Mouse (Mus musculus) embryonic facial prominence, embryonic 13.5 days (tissue): ENCODE measurements around the gene Slc15a2. TPM values are rescaled to one million over a fixed set of nuclear protein-coding genes. Genes with fewer than 3 reads are reported as not detected.
A peak's percentile ranks its signal among the peaks of the same experiment; 100 is the strongest.

Experiments
- ATAC-seq: fragments of 200-750 bp; cut with Nextera tagmentation; 2 replicates; pipeline ENCODE4 v1.8.0; 2017; ENCODE audit warnings: low read depth; ENCODE audit not compliant: insufficient number of reproducible peaks, insufficient read depth, low FRiP score, low TSS enrichment
- H3K27ac ChIP-seq: fragments of 300-500 bp; sonication (generic); 2 replicates; pipeline ENCODE4 v1.5.1; 2015; ENCODE audit warnings: moderate library complexity, mild to moderate bottlenecking, inconsistent platforms
- H3K27me3 ChIP-seq: fragments of 300-500 bp; sonication (generic); 2 replicates; pipeline ENCODE4 v1.6.1; 2015; ENCODE audit warnings: mild to moderate bottlenecking, inconsistent platforms
- H3K36me3 ChIP-seq: fragments of 300-500 bp; sonication (generic); 2 replicates; pipeline ENCODE4 v1.6.1; 2015; ENCODE audit warnings: mild to moderate bottlenecking, inconsistent platforms
- H3K4me1 ChIP-seq: fragments of 300-500 bp; sonication (generic); 2 replicates; pipeline ENCODE4 v1.6.1; 2015; ENCODE audit warnings: inconsistent platforms
- H3K4me2 ChIP-seq: fragments of 300-500 bp; sonication (generic); 2 replicates; pipeline ENCODE4 v1.6.1; 2015; ENCODE audit warnings: moderate library complexity, mild to moderate bottlenecking, inconsistent platforms
- H3K4me3 ChIP-seq: fragments of 300-500 bp; sonication (generic); 2 replicates; pipeline ENCODE4 v1.5.1; 2015; ENCODE audit warnings: mild to moderate bottlenecking, inconsistent platforms
- H3K9ac ChIP-seq: fragments of 300-500 bp; sonication (generic); 2 replicates; pipeline ENCODE4 v1.6.1; 2015; ENCODE audit warnings: mild to moderate bottlenecking, inconsistent platforms
- H3K9me3 ChIP-seq: fragments of 300-500 bp; sonication (generic); 2 replicates; pipeline ENCODE4 v1.6.1; 2016; ENCODE audit warnings: inconsistent platforms
- WGBS: fragments of 180-500 bp; shearing (Covaris S2); methylation state at CpG from one replicate; pipeline ENCODE4 v1.1.7; 2015; ENCODE audit warnings: mixed read lengths; 5-methylcytosine and 5-hydroxymethylcytosine counted together
- polyA plus RNA-seq: library from polyadenylated mRNA; unstranded; fragments of >200 nt; fragmentation: Nextera tagmentation; extraction: Ambion mirVana; gene quantifications from 2 replicates; pipeline ENCODE4 v1.2.1, GENCODE M21; 2015

Gene Slc15a2
- 5.2 and 9.6 TPM in 2 replicates for polyA plus RNA-seq

- Histone ChIP-seq H3K4me1 (no peaks in the 10 kb centered on the region), H3K27me3 (no peaks in the 10 kb centered on the region), H3K9me3 (no peaks in the 10 kb centered on the region), H3K4me2 (peak within 1 kb of the TSS; percentile 29), H3K9ac (no peak within 1 kb of the TSS), H3K36me3 (no peaks in the 10 kb centered on the region), H3K4me3 (0 out of 2 replicates have a peak within 1 kb of the TSS, but pooled peaks have one; percentile 9), H3K27ac (no peak within 1 kb of the TSS)
- ATAC-seq: no peak
- 59% methylated on average over 10 of the region's 10 CpGs for WGBS
Measured at GRCm38 (mm10) chr16:36784594-36785313, at the start of gene Slc15a2. Slc15a2 (minus strand) TSS chr16:36784962.

GRCm38 (mm10) chr16:36828820-36829219, 44.1 kb upstream of the Slc15a2 start:
- Histone ChIP-seq H3K9ac (peak overlapping the region; percentile 92), H3K36me3 (no peaks in the 10 kb centered on the region; the same call in 1 of the 2 replicates), H3K27me3 (no peaks in the 10 kb centered on the region), H3K27ac (no peak overlapping the region), H3K4me2 (peak overlapping the region; percentile 77), H3K4me3 (peak overlapping the region; percentile 91), H3K4me1 (peaks cover 8% of the 10 kb centered on the region), H3K9me3 (no peaks in the 10 kb centered on the region)
- WGBS: 5% methylated on average over 11 of the region's 11 CpGs
- 0 out of 2 replicates have a peak, but pooled peaks have one; percentile 18 for ATAC-seq

DNA sequence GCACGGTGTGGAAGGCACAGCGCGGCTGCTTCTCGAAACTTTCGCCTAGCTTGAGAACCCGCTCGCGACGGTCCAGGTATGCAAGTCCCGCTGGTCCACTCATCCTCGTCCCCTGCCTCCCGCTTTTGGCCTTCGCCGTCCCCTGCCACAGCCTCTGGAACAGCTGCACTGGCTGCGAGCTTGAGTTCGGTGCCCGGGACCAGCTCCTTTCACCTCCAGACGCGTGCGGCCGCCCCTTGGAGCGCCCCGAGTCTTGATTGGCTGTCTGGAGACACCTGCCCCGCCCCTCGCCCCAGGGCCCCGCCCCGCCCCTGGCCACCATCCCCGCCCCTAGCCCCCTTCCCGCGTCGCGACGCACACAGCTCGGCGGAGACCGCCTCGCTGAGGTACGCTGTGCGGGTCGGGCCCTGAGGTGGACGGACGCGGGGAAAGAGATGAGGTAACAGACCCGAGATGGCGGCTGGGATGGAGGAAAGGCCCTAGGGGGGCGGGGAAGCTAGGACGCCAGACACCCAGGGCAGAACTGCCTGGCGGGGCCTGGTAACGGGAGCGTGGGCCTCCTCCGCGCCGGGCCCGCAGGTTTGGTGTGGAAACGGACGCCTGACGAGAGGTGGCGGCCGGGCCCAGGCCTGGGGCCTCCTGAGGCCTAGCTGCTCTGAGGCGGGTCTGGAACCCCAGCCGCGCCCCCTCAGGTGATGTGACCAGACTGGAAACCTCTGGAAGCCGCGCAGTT, 43.5 kb upstream of the Slc15a2 start, which contains the start of gene Iqcb1:
TSS of gene Iqcb1 (plus strand) at position 332 of the 733 bp plus-strand sequence.
- H3K4me1 ChIP-seq: peaks cover 8% of the 10 kb centered on the region
- WGBS: under 1% methylated on average over 63 of the region's 64 CpGs
- H3K4me3 ChIP-seq: peak within 1 kb of the TSS; percentile 91
- H3K4me2 ChIP-seq: peak within 1 kb of the TSS; percentile 77
- H3K9me3 ChIP-seq: no peaks in the 10 kb centered on the region
- peak within 1 kb of the TSS; percentile 68; the same call in 1 of the 2 replicates for H3K27ac ChIP-seq
- H3K9ac ChIP-seq: peak within 1 kb of the TSS; percentile 92
- H3K36me3 ChIP-seq: no peaks in the 10 kb centered on the region
- ATAC-seq: peak; percentile 97
- H3K27me3 ChIP-seq: no peaks in the 10 kb centered on the region

DNA sequence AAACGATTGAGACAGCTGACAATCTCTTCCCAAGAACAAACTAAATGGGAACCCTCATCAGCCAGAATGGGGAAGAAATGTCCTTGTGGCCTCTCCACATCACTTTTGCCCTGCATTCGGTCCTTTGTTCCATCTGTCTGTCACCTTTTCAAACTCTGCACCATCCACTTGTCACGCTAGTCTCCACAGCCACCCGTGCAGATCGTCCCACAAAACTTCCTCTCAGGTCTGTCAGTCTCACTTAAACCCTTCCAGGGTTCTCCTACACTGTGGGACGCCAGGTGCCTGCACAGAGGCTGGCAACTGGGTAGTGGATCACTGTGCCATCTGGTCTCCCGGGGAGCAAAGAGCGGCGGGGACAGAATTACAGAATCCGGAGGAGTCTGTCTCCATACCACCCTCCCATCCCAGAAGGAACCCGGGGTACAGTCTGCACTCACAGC, 42.9 kb upstream of the Slc15a2 start:
- no peak overlapping the region for H3K27ac ChIP-seq
- H3K27me3 ChIP-seq: no peaks in the 10 kb centered on the region
- no peak; the same call in 1 of the 2 replicates for ATAC-seq
- H3K4me2 ChIP-seq: peak overlapping the region; percentile 77
- H3K4me3 ChIP-seq: peak overlapping the region; percentile 91
- no peaks in the 10 kb centered on the region for H3K36me3 ChIP-seq
- H3K9ac ChIP-seq: peak overlapping the region; percentile 92
- WGBS: 4% methylated on average over 11 of the region's 11 CpGs
- H3K4me1 ChIP-seq: peaks cover 8% of the 10 kb centered on the region
- no peaks in the 10 kb centered on the region for H3K9me3 ChIP-seq

- Histone ChIP-seq H3K4me2 (no peak overlapping the region), H3K36me3 (no peaks in the 10 kb centered on the region), H3K9ac (no peak overlapping the region), H3K27ac (no peak overlapping the region), H3K4me3 (no peak overlapping the region), H3K27me3 (no peaks in the 10 kb centered on the region), H3K4me1 (0 out of 2 replicates have a peak, but pooled peaks cover 4% of the 10 kb centered on the region), H3K9me3 (no peaks in the 10 kb centered on the region)
- 5% methylated on average over 3 of the region's 3 CpGs for WGBS
- ATAC-seq: 0 out of 2 replicates have a peak, but pooled peaks have one; percentile 59
Measured at GRCm38 (mm10) chr16:36821474-36821873, 36.7 kb upstream of the Slc15a2 start.

- no peaks in the 10 kb centered on the region for H3K27me3 ChIP-seq
- no peak overlapping the region for H3K4me3 ChIP-seq
- WGBS: 69% methylated on average over 3 of the region's 3 CpGs
- H3K36me3 ChIP-seq: no peaks in the 10 kb centered on the region
- H3K9ac ChIP-seq: no peak overlapping the region
- no peak overlapping the region for H3K4me2 ChIP-seq
- no peak for ATAC-seq
- H3K27ac ChIP-seq: no peak overlapping the region
- H3K4me1 ChIP-seq: 0 out of 2 replicates have a peak, but pooled peaks cover 4% of the 10 kb centered on the region
- no peaks in the 10 kb centered on the region for H3K9me3 ChIP-seq
Measured at GRCm38 (mm10) chr16:36820747-36821146, 36.0 kb upstream of the Slc15a2 start.

DNA sequence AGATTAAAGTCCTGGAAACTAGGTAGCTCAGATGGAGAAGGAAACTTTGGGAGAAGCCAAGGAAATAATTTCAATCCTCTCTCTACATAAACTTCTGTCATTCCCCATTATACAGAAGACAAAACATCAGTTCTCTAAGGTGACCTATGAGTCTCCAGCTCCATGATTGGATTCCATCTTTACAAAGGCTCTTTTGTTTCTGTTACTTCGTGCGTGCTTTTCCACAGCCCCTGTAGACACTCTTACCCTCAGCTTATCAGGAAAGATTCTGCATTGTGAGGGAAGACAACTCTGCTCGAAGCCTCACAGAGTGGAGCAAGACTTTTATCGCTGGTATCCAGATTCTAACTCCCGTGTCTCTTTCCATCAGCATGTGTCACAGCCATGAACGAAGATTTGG, 35.3 kb upstream of the Slc15a2 start:
- no peak for ATAC-seq
- H3K4me1 ChIP-seq: 0 out of 2 replicates have a peak, but pooled peaks cover 4% of the 10 kb centered on the region
- H3K9me3 ChIP-seq: no peaks in the 10 kb centered on the region
- no peak overlapping the region for H3K27ac ChIP-seq
- 54% methylated on average over 6 of the region's 6 CpGs for WGBS
- no peak overlapping the region for H3K4me3 ChIP-seq
- no peaks in the 10 kb centered on the region for H3K27me3 ChIP-seq
- no peak overlapping the region for H3K4me2 ChIP-seq
- H3K9ac ChIP-seq: no peak overlapping the region
- H3K36me3 ChIP-seq: no peaks in the 10 kb centered on the region

GRCm38 (mm10) chr16:36817321-36817926, 32.7 kb upstream of the Slc15a2 start:
- Histone ChIP-seq H3K9me3 (no peaks in the 10 kb centered on the region), H3K27me3 (no peaks in the 10 kb centered on the region), H3K4me3 (no peak overlapping the region), H3K4me1 (0 out of 2 replicates have a peak, but pooled peaks cover 4% of the 10 kb centered on the region), H3K36me3 (no peaks in the 10 kb centered on the region), H3K9ac (no peak overlapping the region), H3K4me2 (no peak overlapping the region), H3K27ac (no peak overlapping the region)
- 20% methylated on average over 7 of the region's 7 CpGs for WGBS
- peak; percentile 43; the same call in 1 of the 2 replicates for ATAC-seq

- Histone ChIP-seq H3K4me1 (0 out of 2 replicates have a peak, but pooled peaks cover 4% of the 10 kb centered on the region), H3K9me3 (no peaks in the 10 kb centered on the region), H3K4me2 (no peak overlapping the region), H3K27me3 (no peaks in the 10 kb centered on the region), H3K9ac (no peak overlapping the region), H3K36me3 (no peaks in the 10 kb centered on the region), H3K4me3 (no peak overlapping the region), H3K27ac (no peak overlapping the region)
- ATAC-seq: no peak
Measured at GRCm38 (mm10) chr16:36816916-36817315, 32.2 kb upstream of the Slc15a2 start.

DNA sequence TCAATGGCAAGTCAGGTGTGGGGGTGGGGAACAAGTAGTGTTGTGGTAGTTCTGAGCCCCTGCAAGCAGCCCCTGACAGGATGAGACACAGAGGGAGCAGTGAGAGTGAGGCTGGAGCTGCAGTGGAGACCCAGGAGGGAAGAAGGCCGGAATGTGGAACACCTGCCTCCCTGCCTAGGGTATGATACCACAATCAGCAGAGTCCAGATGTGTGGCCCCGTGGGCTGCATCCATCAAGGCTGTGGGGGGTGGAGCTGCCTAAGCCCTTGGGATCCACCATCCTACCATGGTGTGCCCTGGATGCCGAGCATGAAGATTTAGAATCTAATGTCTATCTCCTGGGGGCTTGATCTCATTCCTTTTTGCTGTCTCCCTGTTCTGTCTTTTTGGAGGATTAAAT, 28.9 kb upstream of the Slc15a2 start:
- Histone ChIP-seq H3K4me1 (no peaks in the 10 kb centered on the region), H3K4me3 (no peak overlapping the region), H3K4me2 (no peak overlapping the region), H3K36me3 (no peaks in the 10 kb centered on the region), H3K9ac (no peak overlapping the region), H3K27me3 (no peaks in the 10 kb centered on the region), H3K9me3 (no peaks in the 10 kb centered on the region), H3K27ac (no peak overlapping the region)
- 55% methylated on average over 3 of the region's 3 CpGs for WGBS
- ATAC-seq: no peak

- Histone ChIP-seq H3K27me3 (no peaks in the 10 kb centered on the region), H3K9ac (no peak overlapping the region), H3K27ac (no peak overlapping the region), H3K4me2 (no peak overlapping the region), H3K4me1 (no peaks in the 10 kb centered on the region), H3K4me3 (no peak overlapping the region), H3K9me3 (no peaks in the 10 kb centered on the region), H3K36me3 (no peaks in the 10 kb centered on the region)
- 85% methylated on average over 3 of the region's 3 CpGs for WGBS
- ATAC-seq: no peak
Measured at GRCm38 (mm10) chr16:36808616-36809015, 23.9 kb upstream of the Slc15a2 start.
